Mouse (Mus musculus) kidney, embryonic 16.5 days (tissue): ENCODE measurements around the gene Srpk2. TPM values are rescaled to one million over a fixed set of nuclear protein-coding genes. Genes with fewer than 3 reads are reported as not detected.
"Not testable (repeated sequence)": the region's sequence is repeated elsewhere in the genome, so short reads cannot be mapped to it uniquely, and the experiment has no call there.

ENCODE experiments used
- ATAC-seq: fragments of 200-750 bp; cut with Nextera tagmentation; 2 replicates; pipeline ENCODE4 v1.8.0; 2017; ENCODE audit warnings: moderate TSS enrichment; ENCODE audit not compliant: low FRiP score, low TSS enrichment
- H3K27ac ChIP-seq: fragments of 300-500 bp; sonication (generic); 2 replicates; pipeline ENCODE4 v1.5.1; 2014; ENCODE audit warnings: low read length
- H3K27me3 ChIP-seq: fragments of 300-500 bp; sonication (generic); 2 replicates; pipeline ENCODE4 v1.6.1; 2014; ENCODE audit warnings: low read length, control low read depth, mixed read lengths; ENCODE audit not compliant: insufficient read depth
- H3K36me3 ChIP-seq: fragments of 300-500 bp; sonication (generic); 2 replicates; pipeline ENCODE4 v1.6.1; 2014; ENCODE audit warnings: low read length, control low read depth, mixed read lengths; ENCODE audit not compliant: insufficient read depth
- H3K4me1 ChIP-seq: fragments of 300-500 bp; sonication (generic); 2 replicates; pipeline ENCODE4 v1.6.1; 2014; ENCODE audit warnings: low read length, control low read depth, mixed read lengths; ENCODE audit not compliant: insufficient read depth
- H3K4me2 ChIP-seq: fragments of 300-500 bp; sonication (generic); replicated peaks from 2 replicates; pipeline ENCODE4 v1.6.1; 2014; ENCODE audit warnings: low read depth, low read length
- H3K4me3 ChIP-seq: fragments of 300-500 bp; sonication (generic); 2 replicates; pipeline ENCODE4 v1.5.1; 2014; ENCODE audit warnings: mild to moderate bottlenecking, low read length
- H3K9ac ChIP-seq: fragments of 300-500 bp; sonication (generic); replicated peaks from 2 replicates; pipeline ENCODE4 v1.6.1; 2014; ENCODE audit warnings: low read length
- H3K9me3 ChIP-seq: fragments of 300-500 bp; sonication (generic); 2 replicates; pipeline ENCODE4 v1.6.1; 2016; ENCODE audit warnings: low read length, control low read depth
- WGBS: fragments of 180-500 bp; shearing (Covaris S2); extraction: QIAGEN DNeasy Blood & Tissue Kit; methylation state at CpG from one replicate; pipeline ENCODE4 v1.1.7; 2014; 5-methylcytosine and 5-hydroxymethylcytosine counted together
- polyA plus RNA-seq: library from polyadenylated mRNA; unstranded; fragments of >200 nt; fragmentation: Nextera tagmentation; extraction: Ambion mirVana; gene quantifications from 2 replicates; pipeline ENCODE4 v1.2.1, GENCODE M21; 2015

Srpk2 gene
- polyA plus RNA-seq, 1 experiment from 2014 or later: 40.4 TPM

DNA sequence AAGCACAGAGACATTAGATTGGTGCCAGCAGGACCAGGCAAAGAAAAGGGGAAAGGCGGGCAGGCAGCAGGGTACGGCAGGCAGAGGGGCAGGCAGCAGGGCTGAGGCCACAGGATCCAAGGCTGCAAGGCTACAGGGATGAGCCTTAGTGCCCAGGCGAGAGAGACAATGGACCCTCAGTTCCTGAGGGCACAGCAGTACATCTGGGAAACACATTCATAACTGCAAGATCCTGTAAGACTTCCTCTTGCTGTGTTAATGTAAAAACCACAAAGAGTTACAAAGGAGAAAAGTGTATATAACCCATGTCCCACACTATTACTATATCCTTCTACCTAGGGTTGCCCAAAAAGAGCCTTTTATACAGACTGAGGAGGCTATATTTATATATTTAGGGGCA is 33.9 kb downstream of the Srpk2 start:
- 72% methylated on average over 3 of the region's 3 CpGs for WGBS
- no peaks in the 10 kb centered on the region for H3K27me3 ChIP-seq
- H3K4me1 ChIP-seq: peaks cover 6% of the 10 kb centered on the region; the same call in 1 of the 2 replicates
- no peak overlapping the region for H3K4me2 ChIP-seq
- no peaks in the 10 kb centered on the region for H3K36me3 ChIP-seq
- no peaks in the 10 kb centered on the region for H3K9me3 ChIP-seq
- no peak overlapping the region for H3K27ac ChIP-seq
- no peak overlapping the region for H3K4me3 ChIP-seq
- H3K9ac ChIP-seq: no peak overlapping the region
- no peak for ATAC-seq

DNA sequence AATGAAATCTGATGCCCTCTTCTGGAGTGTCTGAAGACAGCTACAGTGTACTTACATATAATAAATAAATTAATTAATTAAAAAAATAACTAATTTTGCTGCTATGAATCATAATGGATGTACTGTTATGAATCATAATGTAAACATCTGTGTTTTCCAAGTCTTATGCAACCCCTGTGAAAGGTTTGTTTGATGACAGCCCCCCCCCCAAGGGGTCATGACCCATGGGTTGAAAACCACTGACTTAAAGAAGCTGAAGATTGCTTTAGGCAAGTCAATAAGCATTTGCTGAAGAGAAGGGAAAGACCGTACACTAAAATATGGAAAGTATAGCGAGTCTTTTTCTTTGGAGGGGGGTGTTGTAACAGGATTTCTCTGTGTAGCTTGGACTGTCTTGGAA is 35.2 kb downstream of the Srpk2 start:
- no peak for ATAC-seq
- no peak overlapping the region for H3K4me2 ChIP-seq
- 95% methylated on average over 2 of the region's 2 CpGs for WGBS

DNA sequence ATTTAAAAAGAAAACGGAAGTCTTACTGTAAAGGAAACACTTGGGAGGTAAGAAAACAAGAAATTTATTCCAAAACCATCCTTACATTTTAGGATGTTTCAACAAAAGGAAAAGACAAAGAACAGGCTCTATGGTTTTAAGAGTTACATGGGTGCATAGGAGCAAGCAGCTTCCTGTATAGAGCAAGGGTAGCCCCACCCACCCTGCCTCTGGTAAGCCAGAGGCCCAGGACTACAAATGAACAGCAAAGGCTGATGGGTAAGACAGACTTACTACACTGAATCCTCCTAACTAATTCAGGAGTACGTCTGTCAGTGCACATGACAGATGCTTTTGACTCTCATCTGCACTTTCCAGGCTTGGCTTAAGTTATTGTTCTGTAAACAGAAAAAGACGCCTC is 38.7 kb downstream of the Srpk2 start:
- 72% methylated on average over 3 of the region's 3 CpGs for WGBS
- H3K4me2 ChIP-seq: no peak overlapping the region
- H3K9me3 ChIP-seq: no peaks in the 10 kb centered on the region
- H3K36me3 ChIP-seq: no peaks in the 10 kb centered on the region
- no peak overlapping the region for H3K27ac ChIP-seq
- H3K9ac ChIP-seq: no peak overlapping the region
- no peak for ATAC-seq
- H3K4me1 ChIP-seq: no peaks in the 10 kb centered on the region
- no peaks in the 10 kb centered on the region for H3K27me3 ChIP-seq
- no peak overlapping the region for H3K4me3 ChIP-seq

More for the DNA sequence above, 35.2 kb downstream of the Srpk2 start:
- H3K27me3 ChIP-seq: no peaks in the 10 kb centered on the region
- H3K36me3 ChIP-seq: no peaks in the 10 kb centered on the region
- H3K9me3 ChIP-seq: no peaks in the 10 kb centered on the region
- H3K27ac ChIP-seq: no peak overlapping the region
- H3K9ac ChIP-seq: no peak overlapping the region
- no peaks in the 10 kb centered on the region for H3K4me1 ChIP-seq
- no peak overlapping the region for H3K4me3 ChIP-seq

DNA sequence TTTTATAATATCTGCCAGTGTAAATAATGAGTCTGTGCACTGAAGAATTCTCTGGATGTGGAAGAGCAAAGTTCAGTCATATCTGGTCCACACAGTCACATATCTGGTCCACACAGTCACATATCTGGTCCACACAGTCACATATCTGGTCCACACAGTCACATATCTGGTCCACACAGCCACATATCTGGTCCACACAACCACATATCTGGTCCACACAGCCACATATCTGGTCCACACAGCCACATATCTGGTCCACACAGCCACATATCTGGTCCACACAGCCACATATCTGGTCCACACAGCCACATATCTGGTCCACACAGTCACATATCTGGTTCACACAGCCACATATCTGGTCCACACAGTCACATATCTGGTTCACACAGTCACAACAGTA is 45.2 kb downstream of the Srpk2 start:
- H3K9me3 ChIP-seq, H3K9ac ChIP-seq, H3K4me3 ChIP-seq, H3K27ac ChIP-seq, H3K36me3 ChIP-seq, ATAC-seq, H3K4me2 ChIP-seq, H3K4me1 ChIP-seq, H3K27me3 ChIP-seq: not testable (repeated sequence)

DNA sequence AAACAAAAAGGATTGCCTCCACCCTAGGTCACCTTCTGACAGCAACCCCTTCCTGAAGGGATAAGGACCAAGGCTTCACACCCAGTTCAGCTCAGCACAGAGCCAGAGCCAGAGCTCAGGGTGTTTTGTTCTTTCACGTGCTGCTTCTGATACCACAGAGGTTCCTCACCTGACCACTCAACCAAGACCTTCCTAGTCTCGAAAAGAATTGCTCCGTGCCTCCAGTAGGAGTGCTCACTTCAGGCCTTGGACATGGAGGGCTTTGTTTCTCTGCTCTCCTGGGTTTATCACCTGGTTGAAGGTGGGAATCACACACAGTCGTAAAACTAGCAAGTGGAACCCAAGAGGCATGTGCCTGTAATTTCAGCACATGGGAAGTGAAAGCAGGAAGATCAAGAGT is 46.4 kb downstream of the Srpk2 start:
- Histone ChIP-seq H3K27me3 (no peaks in the 10 kb centered on the region), H3K36me3 (no peaks in the 10 kb centered on the region), H3K4me3 (no peak overlapping the region), H3K9ac (no peak overlapping the region), H3K4me2 (no peak overlapping the region), H3K4me1 (0 out of 2 replicates have a peak, but pooled peaks cover 3% of the 10 kb centered on the region), H3K27ac (no peak overlapping the region), H3K9me3 (no peaks in the 10 kb centered on the region)
- 57% methylated on average over 4 of the region's 4 CpGs for WGBS
- ATAC-seq: no peak

DNA sequence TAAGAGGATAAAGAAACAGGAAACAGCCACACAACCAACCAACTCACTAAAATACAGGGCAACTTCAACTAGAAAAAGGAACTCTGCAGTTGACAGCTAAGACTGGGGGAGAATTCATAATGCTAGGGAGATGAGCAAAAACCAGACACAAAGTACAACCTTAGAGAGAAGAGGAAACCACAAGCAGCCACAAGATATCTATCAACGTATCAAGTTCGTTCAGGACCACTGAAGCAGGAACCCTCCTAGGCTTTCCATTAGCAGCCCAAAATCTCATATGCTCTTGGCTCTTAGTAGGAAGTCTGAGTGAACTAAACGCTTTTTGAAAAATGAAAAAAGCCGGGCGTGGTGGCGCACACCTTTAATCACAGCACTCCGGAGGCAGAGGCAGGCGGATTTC is 47.1 kb downstream of the Srpk2 start:
- H3K4me3 ChIP-seq: no peak overlapping the region
- ATAC-seq: no peak
- H3K27ac ChIP-seq: no peak overlapping the region
- 0 out of 2 replicates have a peak, but pooled peaks cover 3% of the 10 kb centered on the region for H3K4me1 ChIP-seq
- no peak overlapping the region for H3K4me2 ChIP-seq
- no peak overlapping the region for H3K9ac ChIP-seq
- 85% methylated on average over 8 of the region's 8 CpGs for WGBS
- H3K27me3 ChIP-seq: no peaks in the 10 kb centered on the region
- H3K36me3 ChIP-seq: no peaks in the 10 kb centered on the region
- no peaks in the 10 kb centered on the region for H3K9me3 ChIP-seq

DNA sequence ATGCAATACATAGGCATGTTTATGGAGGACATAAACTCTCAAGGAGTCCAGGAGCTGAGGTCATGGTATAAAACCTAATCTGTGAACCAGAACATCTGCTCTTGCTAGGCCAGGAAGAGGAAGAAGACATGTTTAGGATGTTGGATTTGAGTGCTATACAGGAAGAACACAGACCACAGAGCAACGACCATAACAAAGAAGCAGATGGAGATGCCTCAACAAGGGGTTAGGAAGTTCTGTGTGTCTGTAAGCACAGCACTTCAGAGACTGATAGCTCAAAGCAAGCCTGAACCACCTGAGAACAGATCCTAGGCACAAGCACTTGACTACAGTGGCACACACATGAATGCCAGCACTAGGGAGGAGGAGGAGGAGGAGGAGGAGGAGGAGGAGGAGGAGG is 52.9 kb downstream of the Srpk2 start:
- Histone ChIP-seq H3K9me3 (no peaks in the 10 kb centered on the region), H3K9ac (no peak overlapping the region), H3K36me3 (no peaks in the 10 kb centered on the region), H3K27ac (no peak overlapping the region), H3K4me3 (no peak overlapping the region), H3K4me2 (no peak overlapping the region), H3K27me3 (no peaks in the 10 kb centered on the region), H3K4me1 (peaks cover 7% of the 10 kb centered on the region)
- ATAC-seq: no peak
- 11% methylated on average over 1 of the region's 1 CpGs for WGBS

DNA sequence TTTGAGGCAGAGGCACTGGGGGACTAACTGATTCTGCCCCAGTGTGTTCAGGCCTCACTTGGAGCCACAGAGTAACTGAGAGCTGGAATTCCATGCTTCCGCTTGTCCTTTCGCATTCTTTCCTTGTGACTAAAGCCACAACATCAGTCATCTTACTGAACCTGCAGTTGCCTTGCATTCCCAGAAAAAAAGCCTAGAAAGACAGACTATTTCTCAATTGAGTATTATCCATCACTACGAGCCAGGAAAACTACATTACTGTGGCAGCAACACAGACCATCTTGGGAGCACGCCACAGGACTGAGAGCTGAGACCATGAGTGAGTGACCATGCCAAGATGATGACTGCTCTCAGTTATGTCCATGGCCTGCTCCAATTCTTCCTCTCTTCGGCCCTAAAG is 57.2 kb downstream of the Srpk2 start:
- H3K9me3 ChIP-seq: no peaks in the 10 kb centered on the region

DNA sequence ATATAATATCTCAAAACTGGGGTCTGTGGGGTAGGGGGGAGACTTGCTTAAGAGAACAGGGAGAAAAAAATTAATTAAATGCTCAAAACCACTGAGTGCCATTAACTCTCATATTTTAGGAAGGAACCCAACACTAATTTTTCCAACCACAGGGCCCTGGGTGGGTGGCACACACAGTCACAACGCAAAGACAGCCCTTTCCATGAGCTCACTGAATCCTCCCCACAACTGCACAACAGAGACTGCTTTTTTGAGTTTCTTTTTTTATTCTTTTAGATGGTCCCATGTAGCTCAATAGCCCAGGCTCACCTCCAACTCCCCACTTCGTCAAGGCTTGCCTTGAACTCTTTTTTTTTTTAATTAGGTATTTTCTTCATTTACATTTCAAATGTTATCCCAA is 58.2 kb downstream of the Srpk2 start:
- no peak for ATAC-seq
- Histone ChIP-seq H3K4me3 (no peak overlapping the region), H3K9me3 (no peaks in the 10 kb centered on the region), H3K4me1 (peaks cover 3% of the 10 kb centered on the region; the same call in 1 of the 2 replicates), H3K27ac (no peak overlapping the region), H3K9ac (no peak overlapping the region), H3K36me3 (no peaks in the 10 kb centered on the region), H3K4me2 (no peak overlapping the region), H3K27me3 (no peaks in the 10 kb centered on the region)
- 89% methylated on average over 2 of the region's 2 CpGs for WGBS

More for the DNA sequence above, 57.2 kb downstream of the Srpk2 start:
- WGBS: 82% methylated on average over 5 of the region's 5 CpGs
- no peak overlapping the region for H3K9ac ChIP-seq
- no peaks in the 10 kb centered on the region for H3K27me3 ChIP-seq
- H3K4me2 ChIP-seq: no peak overlapping the region
- ATAC-seq: no peak
- no peak overlapping the region for H3K27ac ChIP-seq
- no peak overlapping the region for H3K4me3 ChIP-seq
- H3K36me3 ChIP-seq: no peaks in the 10 kb centered on the region
- H3K4me1 ChIP-seq: peaks cover 7% of the 10 kb centered on the region

DNA sequence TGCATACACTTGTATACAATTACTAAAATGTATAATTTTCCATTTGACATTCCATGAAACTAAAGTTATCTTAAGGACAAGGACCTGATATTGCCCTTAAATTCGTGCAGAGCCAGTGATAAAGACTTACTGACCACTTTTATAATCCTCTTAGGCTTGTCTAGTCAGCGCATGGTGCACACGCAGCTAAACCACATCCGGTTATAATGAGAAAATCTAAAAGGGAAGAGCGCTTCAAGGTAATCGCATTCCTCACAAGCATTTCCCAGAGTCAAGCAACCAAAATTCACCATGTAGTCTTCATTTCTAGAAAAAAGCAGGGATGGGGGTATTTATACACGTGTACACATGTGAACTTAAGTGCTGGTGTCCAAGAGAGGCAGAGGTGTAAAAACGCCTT is 63.8 kb downstream of the Srpk2 start:
- no peak overlapping the region for H3K4me3 ChIP-seq
- H3K27me3 ChIP-seq: no peaks in the 10 kb centered on the region
- H3K4me1 ChIP-seq: no peaks in the 10 kb centered on the region
- 89% methylated on average over 8 of the region's 8 CpGs for WGBS
- H3K27ac ChIP-seq: no peak overlapping the region
- no peak overlapping the region for H3K9ac ChIP-seq
- H3K36me3 ChIP-seq: no peaks in the 10 kb centered on the region
- H3K9me3 ChIP-seq: no peaks in the 10 kb centered on the region
- ATAC-seq: no peak
- no peak overlapping the region for H3K4me2 ChIP-seq

DNA sequence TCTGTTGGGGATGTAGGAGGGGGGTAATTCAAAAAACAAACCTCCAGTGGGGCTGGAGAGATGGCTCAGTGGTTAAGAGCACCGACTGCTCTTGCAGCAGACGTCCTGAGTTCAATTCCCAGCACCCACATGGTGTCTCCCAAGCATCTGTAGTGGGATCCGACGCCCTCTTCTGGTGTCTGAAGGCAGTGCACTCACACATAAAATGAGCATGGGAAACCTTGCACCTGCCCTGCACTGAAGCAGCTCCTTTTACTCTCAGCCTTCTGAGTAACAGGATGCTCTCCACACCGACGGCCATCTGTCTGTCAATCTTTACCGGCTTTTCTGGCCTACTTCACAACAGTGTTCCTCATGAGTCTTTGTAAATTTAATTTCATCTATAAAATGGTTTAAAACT is 65.8 kb downstream of the Srpk2 start:
- Histone ChIP-seq H3K27me3 (no peaks in the 10 kb centered on the region), H3K36me3 (no peaks in the 10 kb centered on the region), H3K4me3 (no peak overlapping the region), H3K4me2 (no peak overlapping the region), H3K27ac (no peak overlapping the region), H3K9ac (no peak overlapping the region), H3K4me1 (0 out of 2 replicates have a peak, but pooled peaks cover 3% of the 10 kb centered on the region), H3K9me3 (no peaks in the 10 kb centered on the region)
- no peak for ATAC-seq
- WGBS: 95% methylated on average over 7 of the region's 7 CpGs
